Mouse (Mus musculus) T-helper 17 cell (primary cell): ENCODE results near the gene Gm20661.

ENCODE experiments used
- in situ Hi-C, 2 experiments: fragments of 300-600 bp; cut with MboI, MseI; formaldehyde crosslinking; loops; 1 replicate in 1 of 2; 2 replicates in 1 of 2; pipeline ENCODE4 v1.15.1; 2025; ENCODE audit warnings: high pct_unique_total_duplicates in 2 of 2

Gene Gm20661

DNA sequence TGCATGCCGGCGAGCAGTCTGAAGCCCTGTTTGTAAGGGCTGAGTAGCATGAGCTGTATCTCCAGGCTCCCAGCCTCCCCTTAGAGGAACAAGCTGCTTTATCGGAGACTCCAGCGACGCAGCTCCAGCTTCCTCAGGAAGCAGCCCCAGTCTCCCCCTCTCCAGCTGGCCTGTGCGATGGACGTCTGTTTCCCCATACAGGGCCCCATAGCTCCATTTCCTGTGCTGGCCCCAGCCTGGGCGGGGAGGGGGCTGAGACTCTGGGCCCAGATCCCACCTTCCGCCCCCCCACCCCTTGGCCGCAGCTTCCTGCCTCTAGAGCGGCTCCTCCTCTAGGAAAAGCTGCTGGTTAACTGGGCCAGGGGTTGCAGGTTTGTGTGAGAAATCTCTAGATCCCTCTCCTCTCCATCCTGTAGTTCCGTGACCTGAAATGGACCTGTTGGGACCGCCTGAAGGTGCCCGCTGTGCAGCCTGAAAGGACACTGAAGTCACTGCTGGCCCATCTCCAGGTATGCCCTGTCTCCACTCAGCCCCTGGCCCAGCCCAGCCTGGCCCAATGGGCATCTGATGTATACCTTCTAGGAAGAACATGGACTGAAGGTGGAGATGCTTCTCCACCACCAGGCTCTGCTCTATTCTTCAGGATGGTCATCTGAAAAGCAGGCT is at the start of gene Gm20661:
Gene Gm20661 (plus strand): TSS at position 378 of the 666 bp plus-strand sequence.
- in situ Hi-C loops: no loop called here

DNA sequence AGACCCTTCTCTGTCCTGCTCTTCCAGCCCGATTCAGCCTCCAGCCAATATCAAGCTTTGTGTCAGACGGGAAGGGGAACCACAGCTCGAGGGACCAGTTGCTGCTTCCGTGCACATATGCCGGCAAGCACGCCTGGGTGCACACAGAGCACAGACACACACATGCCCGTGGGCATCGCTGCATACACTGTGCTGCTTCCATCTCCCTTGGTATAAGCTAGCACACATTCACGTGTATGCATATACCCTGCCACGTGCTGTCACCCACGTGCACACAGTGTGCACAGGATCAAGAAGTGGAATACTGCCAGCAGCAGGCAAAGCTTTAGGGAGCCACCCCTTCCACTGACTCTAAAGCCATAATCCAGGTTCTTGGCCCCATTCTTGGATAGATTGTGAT is 48.7 kb upstream of the Gm20661 start:
- in situ Hi-C loops: no loop called here

GRCm38 (mm10) chr9:107935374-107935773 is 47.5 kb upstream of the Gm20661 start, which contains the start of gene Camkv:
Camkv (plus strand) TSS chr9:107935674.
- in situ Hi-C loops: no loop called here

DNA sequence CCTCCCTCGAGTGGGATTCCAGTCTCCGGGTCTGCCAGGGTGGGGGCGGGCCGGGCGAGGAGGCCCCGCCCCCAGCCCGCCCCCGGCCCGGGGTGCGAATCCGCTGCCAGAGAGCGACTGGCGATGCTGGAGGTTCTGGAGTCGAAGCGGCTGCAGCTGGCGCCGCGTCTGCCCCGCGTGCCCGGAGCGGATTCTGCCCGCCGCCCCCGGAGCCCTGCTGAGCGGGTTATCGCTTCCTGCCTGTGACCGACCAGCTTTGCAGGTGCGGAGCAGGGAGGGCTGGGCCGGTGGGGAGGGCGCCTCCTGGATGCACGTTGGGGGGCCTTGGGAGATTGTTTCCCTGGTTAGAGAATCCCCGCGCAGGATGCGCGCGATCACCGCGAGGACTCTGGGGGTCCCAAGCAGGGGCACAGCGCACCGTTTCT is 47.1 kb upstream of the Gm20661 start:
- in situ Hi-C loops: no loop called here

GRCm38 (mm10) chr9:107936215-107936822 is 46.5 kb upstream of the Gm20661 start:
- in situ Hi-C loops: no loop called here

- in situ Hi-C loops: no loop called here
Observed at GRCm38 (mm10) chr9:107936831-107937230, 46.0 kb upstream of the Gm20661 start.

- in situ Hi-C loops: no loop called here
Observed at GRCm38 (mm10) chr9:107947241-107948194, 35.3 kb upstream of the Gm20661 start.

GRCm38 (mm10) chr9:107949184-107949921 is 33.5 kb upstream of the Gm20661 start:
- in situ Hi-C loops: no loop called here

- in situ Hi-C loops: no loop called here
Observed at GRCm38 (mm10) chr9:107949922-107950235, 33.0 kb upstream of the Gm20661 start, which contains the start of gene Traip. Traip (plus strand) TSS chr9:107950136.

DNA sequence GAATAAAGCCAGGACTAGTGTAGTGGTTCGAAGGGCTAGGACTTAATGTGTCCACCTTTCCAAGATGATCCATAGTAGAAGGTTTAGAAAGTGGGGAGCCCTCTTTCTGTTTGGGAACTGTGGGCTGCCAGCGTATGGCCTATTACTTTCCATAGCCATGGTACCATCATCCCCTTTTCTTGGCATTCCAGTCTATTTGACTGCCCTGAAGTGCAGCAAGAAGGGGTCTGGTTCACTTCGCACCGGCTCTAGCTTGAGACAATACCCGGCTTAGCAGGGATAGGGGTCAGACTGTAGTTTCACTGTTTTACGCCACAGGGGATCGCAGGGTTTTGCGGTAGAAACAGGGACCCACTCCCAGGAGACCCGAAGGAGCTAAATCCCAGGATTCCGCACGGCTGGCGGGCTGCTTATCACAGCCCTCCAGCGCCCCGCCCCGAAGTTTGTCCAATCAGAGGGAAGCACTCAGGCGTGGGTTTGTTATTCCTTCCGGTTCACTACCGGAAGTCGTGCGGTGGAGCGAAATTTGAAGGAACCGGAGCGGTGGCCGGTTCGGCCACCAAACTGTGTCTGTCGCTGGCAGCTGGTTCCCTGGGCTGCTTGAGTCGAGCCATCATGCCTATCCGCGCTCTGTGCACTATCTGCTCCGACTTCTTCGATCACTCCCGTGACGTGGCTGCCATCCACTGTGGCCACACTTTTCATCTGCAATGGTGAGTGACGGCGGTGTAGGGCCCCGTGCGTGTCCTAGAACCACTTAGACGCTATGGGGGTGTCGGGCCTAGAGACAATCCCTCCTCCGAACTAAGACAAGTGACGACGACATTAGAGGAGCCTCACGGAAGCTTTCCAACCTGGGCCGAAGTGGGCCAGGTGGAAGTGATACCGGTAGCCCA is 32.1 kb upstream of the Gm20661 start:
- in situ Hi-C loops: no loop called here

DNA sequence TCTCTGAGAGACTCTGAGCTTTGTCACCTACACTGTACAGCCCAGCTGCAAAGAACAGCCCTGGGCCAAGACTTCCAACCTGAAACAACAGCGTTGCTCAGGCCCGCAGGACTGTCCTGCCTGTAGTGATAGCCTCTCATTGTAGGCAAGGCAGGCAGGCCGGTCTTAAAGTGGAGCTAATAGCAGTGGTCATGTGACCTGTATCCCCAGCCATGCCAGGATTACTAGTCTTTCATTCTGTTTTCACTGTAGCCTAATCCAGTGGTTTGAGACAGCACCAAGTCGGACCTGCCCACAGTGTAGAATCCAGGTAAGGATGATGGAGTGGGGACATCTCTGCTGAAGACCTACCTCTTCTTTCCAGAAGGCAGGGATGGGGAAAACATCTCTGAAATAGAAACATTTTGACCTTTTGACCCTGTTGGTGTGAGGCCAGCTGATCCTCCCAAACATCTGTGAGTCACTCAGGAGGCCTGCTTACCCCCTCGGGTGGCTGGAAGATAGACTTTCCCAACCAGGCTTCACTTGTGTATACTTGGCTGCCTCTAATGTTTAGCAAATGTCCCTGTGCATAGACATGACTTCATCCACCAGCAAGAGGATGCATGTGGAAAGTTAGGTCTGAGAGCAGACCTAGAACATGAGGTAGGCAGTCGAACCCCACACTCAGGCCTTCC is 27.1 kb upstream of the Gm20661 start:
- in situ Hi-C loops: no loop called here

GRCm38 (mm10) chr9:107957141-107957540 is 25.7 kb upstream of the Gm20661 start:
- in situ Hi-C loops: no loop called here

GRCm38 (mm10) chr9:107959896-107960295 is 23.0 kb upstream of the Gm20661 start:
- in situ Hi-C loops: loop anchor here (5.0 to 10.0 kb wide), 2 partner anchors 105 to 107 kb away; no protein-coding TSS in a partner anchor

GRCm38 (mm10) chr9:107960928-107961327 is 21.9 kb upstream of the Gm20661 start:
- in situ Hi-C loops: loop anchor here (5.0 to 10.0 kb wide), 2 partner anchors 104 to 106 kb away; no protein-coding TSS in a partner anchor

DNA sequence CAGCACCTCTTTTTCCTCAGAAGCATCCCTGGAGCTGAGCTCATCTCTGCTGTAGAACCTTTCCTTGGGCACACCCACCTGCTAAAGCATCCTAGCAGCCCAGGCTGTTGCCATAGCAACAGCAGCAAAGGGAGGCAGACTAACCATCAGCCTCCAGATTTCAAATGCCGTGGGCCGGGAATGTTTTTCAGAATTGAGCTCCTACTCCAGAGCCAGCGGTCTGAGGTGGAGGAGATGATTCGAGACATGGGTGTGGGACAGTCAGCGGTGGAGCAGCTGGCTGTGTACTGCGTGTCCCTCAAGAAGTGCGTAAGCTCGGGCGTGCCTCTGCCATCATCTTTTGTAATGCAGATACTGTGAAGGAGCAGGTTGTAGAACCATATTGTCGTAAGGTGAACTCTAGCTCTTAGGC is 21.5 kb upstream of the Gm20661 start:
- in situ Hi-C loops: loop anchor here (5.0 to 10.0 kb wide), 2 partner anchors 103 to 106 kb away; no protein-coding TSS in a partner anchor

GRCm38 (mm10) chr9:107961881-107962280 is 21.0 kb upstream of the Gm20661 start:
- in situ Hi-C loops: loop anchor here (5.0 to 10.0 kb wide), 2 partner anchors 103 to 105 kb away; no protein-coding TSS in a partner anchor

- in situ Hi-C loops: loop anchor here (5.0 to 10.0 kb wide), 2 partner anchors 102 to 104 kb away; no protein-coding TSS in a partner anchor
Observed at GRCm38 (mm10) chr9:107962916-107963315, 19.9 kb upstream of the Gm20661 start.

- in situ Hi-C loops: loop anchor here (5.0 to 10.0 kb wide), 2 partner anchors 101 to 104 kb away; no protein-coding TSS in a partner anchor
Observed at GRCm38 (mm10) chr9:107963700-107964099, 19.2 kb upstream of the Gm20661 start.

GRCm38 (mm10) chr9:107964681-107965080 is 18.2 kb upstream of the Gm20661 start:
- in situ Hi-C loops: loop anchor here (5.0 to 10.0 kb wide), 2 partner anchors 100 to 103 kb away; no protein-coding TSS in a partner anchor
